Mouse (Mus musculus) lung, postnatal 4 days (tissue): ENCODE measurements around the gene Gm7030.
"Not testable (repeated sequence)": the region's sequence is repeated elsewhere in the genome, so short reads cannot be mapped to it uniquely, and the experiment has no call there.

Experiments
- DNase-seq, 2 experiments: peaks; one replicate each; pipeline ENCODE4 v3.0.0; 2021

Gene Gm7030

DNA sequence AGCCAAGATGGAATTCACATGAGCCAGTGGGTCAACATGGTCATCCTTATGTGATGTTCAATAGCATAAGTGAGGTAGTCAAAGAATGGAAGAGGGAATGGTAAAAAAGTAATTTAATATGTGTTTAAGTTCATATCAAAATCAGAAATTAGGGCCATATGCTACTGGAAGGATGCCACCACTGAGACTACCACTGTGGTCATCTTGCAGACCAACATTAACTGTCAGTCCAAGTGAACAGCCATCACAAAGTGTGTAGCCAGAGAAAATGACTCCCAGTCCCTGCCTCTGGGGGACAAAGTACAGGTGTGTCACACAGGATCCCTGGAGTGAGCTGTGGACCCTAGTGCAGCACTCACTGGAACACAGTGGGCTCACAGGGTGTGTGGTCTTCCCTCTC lies 47.3 kb downstream of the Gm7030 start:
- not testable (repeated sequence) for DNase-seq

DNA sequence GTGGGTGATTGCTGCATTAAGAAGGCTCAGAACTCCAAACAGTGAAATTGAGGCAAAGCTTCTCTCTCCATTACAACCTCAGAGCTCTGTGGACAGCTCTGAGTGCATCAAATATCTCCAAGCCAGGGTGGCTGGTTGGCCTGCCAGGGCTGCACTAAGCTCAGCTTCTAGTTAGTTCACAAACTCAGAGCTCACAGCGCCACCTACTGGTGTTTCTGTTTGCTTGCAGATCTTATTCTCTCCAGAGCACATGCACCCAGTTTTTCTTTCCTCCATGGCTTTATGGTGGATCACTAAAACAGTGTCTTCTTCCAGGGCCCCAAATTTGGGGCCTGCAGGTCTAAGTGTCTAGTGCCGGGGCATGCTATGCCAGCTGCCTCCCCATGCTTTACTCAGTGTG lies 68.4 kb downstream of the Gm7030 start:
- DNase-seq, result peak; percentile 66 to 88
